In the genomic region with DNA sequence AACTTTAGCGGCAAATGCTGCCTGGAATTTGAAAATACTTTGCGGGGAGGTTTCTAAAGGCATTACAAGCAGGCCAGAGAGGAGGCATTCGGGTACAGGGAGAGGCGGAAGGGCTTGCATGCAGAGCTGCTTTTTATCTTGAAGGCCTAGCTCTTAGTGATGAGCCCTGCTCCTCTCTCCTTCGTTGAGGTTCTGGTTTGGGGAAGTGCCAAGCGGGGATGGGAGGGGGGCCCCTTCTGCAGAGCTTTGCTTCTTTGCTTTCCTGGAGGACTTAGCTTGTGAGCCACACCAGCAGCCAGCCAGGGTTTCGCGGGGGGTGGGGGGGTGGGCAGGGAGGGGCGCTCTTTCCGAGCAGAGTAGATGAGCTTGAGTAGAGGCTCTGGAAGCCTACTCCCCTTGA, we compare ENCODE assay signal across 33 mouse cellular contexts. TPM values are rescaled to one million over a fixed set of nuclear protein-coding genes. Genes with fewer than 3 reads are reported as not detected.
DNase-seq lines count a peak whose midpoint lies in the region; ATAC-seq lines count a peak whose summit lies in the region.
"Had no signal": no experiment of that assay in that cellular context is flagged by ENCODE, and none has a peak within 500 bp of the region (broad histone marks: within the 10 kb centered on the region; RNA-seq: fewer than 3 reads in every experiment).

No protein-coding gene starts in this region.

- ATAC-seq in forebrain, embryonic 12.5 days (ENCODE audit: low FRiP score) = no peak
- no peak for ATAC-seq in hindbrain, embryonic 15.5 days (ENCODE audit: low FRiP score, low read depth)
- ATAC-seq in hindbrain, embryonic 12.5 days (ENCODE audit: low FRiP score) = no peak
- no peak for ATAC-seq in neural tube, embryonic 14.5 days (ENCODE audit: low read depth)
- ATAC-seq: intestine, postnatal 0 days; lung, postnatal 0 days had no signal

- no peaks in the 10 kb centered on the region for H3K9me3 ChIP-seq in forebrain, embryonic 10.5 days
- H3K9me3 ChIP-seq in forebrain, embryonic 12.5 days = no peaks in the 10 kb centered on the region
- no peaks in the 10 kb centered on the region for H3K9me3 ChIP-seq in hindbrain, embryonic 15.5 days
- no peaks in the 10 kb centered on the region for H3K9me3 ChIP-seq in hindbrain, embryonic 12.5 days (replicated peaks)
- H3K9me3 ChIP-seq in neural tube, embryonic 14.5 days (ENCODE audit: control insufficient read depth, low read length) = no peaks in the 10 kb centered on the region
- H3K9me3 ChIP-seq: heart, embryonic 12.5 days; limb, embryonic 10.5 days; limb, embryonic 15.5 days; liver, embryonic 13.5 days; megakaryocyte, embryonic 14.5 days; midbrain, embryonic 13.5 days had no signal

- no peak overlapping the region for H3K4me3 ChIP-seq in forebrain, embryonic 10.5 days
- H3K4me3 ChIP-seq in forebrain, embryonic 12.5 days (replicated peaks) = no peak overlapping the region
- H3K4me3 ChIP-seq in hindbrain, embryonic 15.5 days = no peak overlapping the region
- no peak overlapping the region for H3K4me3 ChIP-seq in hindbrain, embryonic 12.5 days
- no peak overlapping the region for H3K4me3 ChIP-seq in neural tube, embryonic 14.5 days (ENCODE audit: low read depth, low read length)
- H3K4me3 ChIP-seq: heart, embryonic 12.5 days; limb, embryonic 10.5 days; limb, embryonic 15.5 days; liver, embryonic 13.5 days; megakaryocyte, embryonic 14.5 days; midbrain, embryonic 13.5 days had no signal

- H3K4me1 ChIP-seq in forebrain, embryonic 10.5 days = peaks cover 40% of the 10 kb centered on the region
- H3K4me1 ChIP-seq in forebrain, embryonic 12.5 days = peaks cover 39% of the 10 kb centered on the region
- H3K4me1 ChIP-seq in hindbrain, embryonic 15.5 days (replicated peaks) = peaks cover 50% of the 10 kb centered on the region
- peaks cover 28% of the 10 kb centered on the region for H3K4me1 ChIP-seq in hindbrain, embryonic 12.5 days
- H3K4me1 ChIP-seq in neural tube, embryonic 14.5 days (ENCODE audit: control insufficient read depth, insufficient read depth, low read length) = peaks cover 32% of the 10 kb centered on the region

- H3K27me3 ChIP-seq in forebrain, embryonic 10.5 days (ENCODE audit: poor library complexity, severe bottlenecking) = peaks cover 60% of the 10 kb centered on the region
- H3K27me3 ChIP-seq in forebrain, embryonic 12.5 days = peaks cover 39% of the 10 kb centered on the region
- H3K27me3 ChIP-seq in hindbrain, embryonic 15.5 days = 0 out of 2 replicates have a peak, but pooled peaks cover 5% of the 10 kb centered on the region
- H3K27me3 ChIP-seq in hindbrain, embryonic 12.5 days = peaks cover 27% of the 10 kb centered on the region
- peaks cover 2% of the 10 kb centered on the region; the same call in 1 of the 2 replicates for H3K27me3 ChIP-seq in neural tube, embryonic 14.5 days (ENCODE audit: control insufficient read depth, insufficient read depth, low read length)

- H3K36me3 ChIP-seq in forebrain, embryonic 10.5 days (replicated peaks) = no peaks in the 10 kb centered on the region
- H3K36me3 ChIP-seq in forebrain, embryonic 12.5 days (replicated peaks) = no peaks in the 10 kb centered on the region
- H3K36me3 ChIP-seq in hindbrain, embryonic 15.5 days = no peaks in the 10 kb centered on the region
- no peaks in the 10 kb centered on the region for H3K36me3 ChIP-seq in hindbrain, embryonic 12.5 days
- no peaks in the 10 kb centered on the region for H3K36me3 ChIP-seq in neural tube, embryonic 14.5 days (ENCODE audit: control insufficient read depth, insufficient read depth, low read length)
- H3K36me3 ChIP-seq: heart, embryonic 12.5 days; limb, embryonic 10.5 days; limb, embryonic 15.5 days; liver, embryonic 13.5 days; midbrain, embryonic 13.5 days had no signal

- 0 out of 2 replicates have a peak overlapping the region, but pooled peaks have one; percentile 83 for H3K27ac ChIP-seq in forebrain, embryonic 10.5 days
- no peak overlapping the region for H3K27ac ChIP-seq in forebrain, embryonic 12.5 days
- peak overlapping the region; percentile 80; the same call in 1 of the 2 replicates for H3K27ac ChIP-seq in hindbrain, embryonic 15.5 days (replicated peaks)
- H3K27ac ChIP-seq in hindbrain, embryonic 12.5 days = no peak overlapping the region
- peak overlapping the region; percentile 88; the same call in 1 of the 2 replicates for H3K27ac ChIP-seq in neural tube, embryonic 14.5 days (ENCODE audit: low read depth, low read length)
- H3K27ac ChIP-seq: limb, embryonic 10.5 days; limb, embryonic 15.5 days; liver, embryonic 13.5 days; stomach, postnatal 0 days had no signal

- no peak overlapping the region for H3K9ac ChIP-seq in forebrain, embryonic 12.5 days
- H3K9ac ChIP-seq in hindbrain, embryonic 15.5 days = no peak overlapping the region
- no peak overlapping the region for H3K9ac ChIP-seq in hindbrain, embryonic 12.5 days
- no peak overlapping the region for H3K9ac ChIP-seq in neural tube, embryonic 14.5 days (replicated peaks; ENCODE audit: low read depth, low read length)
- H3K9ac ChIP-seq: heart, embryonic 12.5 days; limb, embryonic 15.5 days; liver, embryonic 13.5 days; midbrain, embryonic 13.5 days had no signal

- intact Hi-C loops in gastrocnemius, postnatal 14 days (cut with DNase I; ENCODE audit: low total_unique reads) = no loop called here

- DNase-seq in cerebellum, adult 11-12 months = peak; percentile 58
- DNase-seq in cerebellum, adult 18-20 months = no peak
- no peak for DNase-seq in forebrain, embryonic 10.5 days (ENCODE audit: extremely low spot score, low spot score)
- no peak for DNase-seq in gastrocnemius, postnatal 14 days
- DNase-seq: adrenal gland, adult 8-10 months; gastrocnemius, postnatal 25 days; heart, adult 18-20 months; heart, postnatal 4 days; kidney, adult 9 months; kidney, postnatal 14 days; layer of hippocampus, adult 9-11 months; liver, embryonic 13.5 days; lung, adult 18-20 months; lung, postnatal 4 days; right cerebral cortex, postnatal 4 days; thymus, adult 18-20 months; thymus, postnatal 25 days had no signal

- no peak overlapping the region for H3K4me2 ChIP-seq in forebrain, embryonic 12.5 days
- H3K4me2 ChIP-seq in hindbrain, embryonic 15.5 days = no peak overlapping the region
- no peak overlapping the region for H3K4me2 ChIP-seq in hindbrain, embryonic 12.5 days (replicated peaks)
- no peak overlapping the region for H3K4me2 ChIP-seq in neural tube, embryonic 14.5 days (ENCODE audit: low read depth, low read length)
- H3K4me2 ChIP-seq: limb, embryonic 15.5 days; liver, embryonic 13.5 days; midbrain, embryonic 13.5 days had no signal

- 47% methylated on average over 10 of the region's 10 CpGs for WGBS in forebrain, embryonic 10.5 days
- WGBS in forebrain, embryonic 12.5 days = 38% methylated on average over 10 of the region's 10 CpGs
- whole genome bisulfite sequencing in hindbrain, embryonic 15.5 days = 57% methylated on average over 10 of the region's 10 CpGs
- 68% methylated on average over 10 of the region's 10 CpGs for WGBS in hindbrain, embryonic 12.5 days
- 62% methylated on average over 10 of the region's 10 CpGs for WGBS in neural tube, embryonic 14.5 days

RNA-seq across cellular contexts. Expression of gene Zdhhc22, which starts 14.5 kb away (rescaled TPM):
- 0.07 TPM in 1 of 2 replicates, not detected in the other for polyA plus RNA-seq in forebrain, embryonic 10.5 days (2016; fragmentation: Nextera tagmentation; extraction: Ambion mirVana)
- polyA plus RNA-seq in forebrain, embryonic 12.5 days (2016; fragmentation: Nextera tagmentation; extraction: Ambion mirVana) = 1.1 and 1.6 TPM in 2 replicates
- polyA plus RNA-seq in hindbrain, embryonic 15.5 days (2015; fragmentation: Nextera tagmentation; extraction: Ambion mirVana) = 21.8 and 22.0 TPM in 2 replicates
- polyA plus RNA-seq in hindbrain, embryonic 12.5 days (2016; fragmentation: Nextera tagmentation; extraction: Ambion mirVana) = 2.9 and 3.7 TPM in 2 replicates
- 10.3 and 20.5 TPM in 2 replicates for polyA plus RNA-seq in neural tube, embryonic 14.5 days (2014; fragmentation: Nextera tagmentation; extraction: Ambion mirVana)
- not detected for total RNA-seq in gastrocnemius, postnatal 14 days (2021)
- total RNA-seq: gastrocnemius, postnatal 25 days; heart, adult 18-20 months; heart, postnatal 4 days had no signal
- polyA plus RNA-seq: C2C12; heart, embryonic 12.5 days; heart, postnatal 0 days; limb, embryonic 15.5 days; liver, embryonic 13.5 days; lung, postnatal 0 days; spleen, adult 2 months had no signal

RNA-seq across cellular contexts. Expression of gene Cipc, which starts 28.9 kb away (rescaled TPM):
- polyA plus RNA-seq in forebrain, embryonic 10.5 days (2016; fragmentation: Nextera tagmentation; extraction: Ambion mirVana) = 39.1 and 40.4 TPM in 2 replicates
- polyA plus RNA-seq in forebrain, embryonic 12.5 days (2016; fragmentation: Nextera tagmentation; extraction: Ambion mirVana) = 49.5 and 51.4 TPM in 2 replicates
- 45.1 and 46.1 TPM in 2 replicates for polyA plus RNA-seq in hindbrain, embryonic 15.5 days (2015; fragmentation: Nextera tagmentation; extraction: Ambion mirVana)
- 41.1 and 46.9 TPM in 2 replicates for polyA plus RNA-seq in hindbrain, embryonic 12.5 days (2016; fragmentation: Nextera tagmentation; extraction: Ambion mirVana)
- polyA plus RNA-seq in neural tube, embryonic 14.5 days (2014; fragmentation: Nextera tagmentation; extraction: Ambion mirVana) = 51.7 and 54.2 TPM in 2 replicates
- 10 to 100 TPM; 20.2 to 20.3 TPM for total RNA-seq in gastrocnemius, postnatal 14 days (2021)

RNA-seq across cellular contexts. Expression of gene Tmem63c, which starts 45.4 kb away (rescaled TPM):
- 0.15 TPM in 1 of 2 replicates, not detected in the other for polyA plus RNA-seq in forebrain, embryonic 10.5 days (2016; fragmentation: Nextera tagmentation; extraction: Ambion mirVana)
- polyA plus RNA-seq in forebrain, embryonic 12.5 days (2016; fragmentation: Nextera tagmentation; extraction: Ambion mirVana) = 1.5 and 1.6 TPM in 2 replicates
- 10.3 and 11.1 TPM in 2 replicates for polyA plus RNA-seq in hindbrain, embryonic 15.5 days (2015; fragmentation: Nextera tagmentation; extraction: Ambion mirVana)
- 1.8 and 2.3 TPM in 2 replicates for polyA plus RNA-seq in hindbrain, embryonic 12.5 days (2016; fragmentation: Nextera tagmentation; extraction: Ambion mirVana)
- 10.7 and 15.8 TPM in 2 replicates for polyA plus RNA-seq in neural tube, embryonic 14.5 days (2014; fragmentation: Nextera tagmentation; extraction: Ambion mirVana)
- under 1 TPM; 0.07 to 0.10 TPM for total RNA-seq in gastrocnemius, postnatal 14 days (2021)
- total RNA-seq: gastrocnemius, postnatal 25 days; monocyte, adult 5-6 weeks had no signal
- polyA plus RNA-seq: C2C12; heart, embryonic 12.5 days; heart, postnatal 0 days; limb, embryonic 10.5 days; limb, embryonic 15.5 days; liver, embryonic 13.5 days had no signal

Comparison
In these comparisons a context has a peak if more than half of its experiments do, and no peak if none do; other contexts are left out.
1. H3K27ac ChIP-seq: peak in forebrain, embryonic 10.5 days (single experiment), hindbrain, embryonic 15.5 days (single experiment) and neural tube, embryonic 14.5 days (single experiment); none in forebrain, embryonic 12.5 days (single experiment) and hindbrain, embryonic 12.5 days (single experiment).